Mouse (Mus musculus) lung, postnatal 0 days (tissue): Measurements from ENCODE around the gene Irf4. TPM values are rescaled to one million over a fixed set of nuclear protein-coding genes. Genes with fewer than 3 reads are reported as not detected.

ENCODE experiments used
- ATAC-seq: fragments of 200-750 bp; cut with Nextera tagmentation; 2 replicates; pipeline ENCODE4 v1.8.0; 2017; ENCODE audit warnings: moderate library complexity
- DNase-seq: peaks from one replicate; pipeline ENCODE4 v3.0.0-alpha.2; 2016; ENCODE audit warnings: low spot score
- H3K27ac ChIP-seq: fragments of 300-500 bp; sonication (generic); 2 replicates; pipeline ENCODE4 v1.5.1; 2014; ENCODE audit warnings: antibody characterized with exemption, mild to moderate bottlenecking, low read length, mixed read lengths
- H3K27me3 ChIP-seq: fragments of 300-500 bp; sonication (generic); replicated peaks from 2 replicates; pipeline ENCODE4 v1.6.1; 2014; ENCODE audit warnings: low read length, mixed read lengths; ENCODE audit not compliant: insufficient read depth
- H3K36me3 ChIP-seq: fragments of 300-500 bp; sonication (generic); 2 replicates; pipeline ENCODE4 v1.6.1; 2014; ENCODE audit warnings: low read length, mixed read lengths; ENCODE audit not compliant: insufficient read depth
- H3K4me1 ChIP-seq: fragments of 300-500 bp; sonication (generic); 2 replicates; pipeline ENCODE4 v1.6.1; 2014; ENCODE audit warnings: antibody characterized with exemption, low read depth, low read length, mixed read lengths; ENCODE audit not compliant: insufficient read depth
- H3K4me2 ChIP-seq: fragments of 300-500 bp; sonication (generic); replicated peaks from 2 replicates; pipeline ENCODE4 v1.6.1; 2014; ENCODE audit warnings: low read depth, mild to moderate bottlenecking, low read length, moderate library complexity, mixed read lengths
- H3K4me3 ChIP-seq: fragments of 300-500 bp; sonication (generic); 2 replicates; pipeline ENCODE4 v1.5.1; 2014; ENCODE audit warnings: low read depth, low read length
- H3K9ac ChIP-seq: fragments of 300-500 bp; sonication (generic); replicated peaks from 2 replicates; pipeline ENCODE4 v1.6.1; 2014; ENCODE audit warnings: low read depth, mild to moderate bottlenecking
- H3K9me3 ChIP-seq: fragments of 300-500 bp; sonication (generic); 2 replicates; pipeline ENCODE4 v1.6.1; 2016; ENCODE audit warnings: low read length, mixed read lengths
- CTCF ChIP-seq: IDR thresholded peaks from 2 replicates; pipeline ENCODE4 v1.5.1; 2016; ENCODE audit warnings: antibody characterized with exemption, mild to moderate bottlenecking
- EP300 ChIP-seq: IDR thresholded peaks from 2 replicates; pipeline ENCODE4 v1.6.1; 2016; ENCODE audit warnings: antibody characterized with exemption, mild to moderate bottlenecking, control low read depth
- WGBS: fragments of 180-500 bp; shearing (Covaris S2); extraction: QIAGEN DNeasy Blood & Tissue Kit; methylation state at CpG from one replicate; pipeline ENCODE4 v1.1.7; 2014; 5-methylcytosine and 5-hydroxymethylcytosine counted together
- polyA plus RNA-seq: library from polyadenylated mRNA; unstranded; fragments of >200 nt; fragmentation: Nextera tagmentation; extraction: Ambion mirVana; gene quantifications from 2 replicates; pipeline ENCODE4 v1.2.1, GENCODE M21; 2015

Gene Irf4
- polyA plus RNA-seq, 1 experiment from 2014 or later, result 0.21 TPM

GRCm38 (mm10) chr13:30781905-30782304, 32.9 kb downstream of the Irf4 start:
- H3K9ac ChIP-seq, result no peak overlapping the region
- no peaks in the 10 kb centered on the region for H3K36me3 ChIP-seq
- H3K4me2 ChIP-seq, result no peak overlapping the region
- peak; percentile 26 for DNase-seq
- no peak overlapping the region for H3K4me3 ChIP-seq
- TF ChIP-seq CTCF (no peak), EP300 (no peak)
- ATAC-seq, result peak; percentile 64
- 23% methylated on average over 2 of the region's 2 CpGs for WGBS
- no peak overlapping the region for H3K27ac ChIP-seq
- H3K4me1 ChIP-seq, result no peaks in the 10 kb centered on the region
- H3K27me3 ChIP-seq, result no peaks in the 10 kb centered on the region
- H3K9me3 ChIP-seq, result no peaks in the 10 kb centered on the region

GRCm38 (mm10) chr13:30782419-30782818, 33.4 kb downstream of the Irf4 start:
- ATAC-seq, result peak; percentile 11; the same call in 1 of the 2 replicates
- Histone ChIP-seq H3K27me3 (no peaks in the 10 kb centered on the region), H3K4me3 (no peak overlapping the region), H3K9ac (no peak overlapping the region), H3K4me2 (no peak overlapping the region), H3K4me1 (no peaks in the 10 kb centered on the region), H3K27ac (no peak overlapping the region), H3K36me3 (no peaks in the 10 kb centered on the region), H3K9me3 (no peaks in the 10 kb centered on the region)
- DNase-seq, result no peak
- 51% methylated on average over 8 of the region's 8 CpGs for WGBS
- no peak for TF ChIP-seq EP300
- TF ChIP-seq CTCF, result no peak

GRCm38 (mm10) chr13:30785423-30786040, 36.5 kb downstream of the Irf4 start:
- TF ChIP-seq EP300, result no peak
- no peak for TF ChIP-seq CTCF
- WGBS, result 68% methylated on average over 4 of the region's 4 CpGs
- H3K9ac ChIP-seq, result no peak overlapping the region
- no peaks in the 10 kb centered on the region for H3K36me3 ChIP-seq
- H3K4me1 ChIP-seq, result no peaks in the 10 kb centered on the region
- no peak overlapping the region for H3K4me2 ChIP-seq
- peak; percentile 30 for DNase-seq
- peak; percentile 43; the same call in 1 of the 2 replicates for ATAC-seq
- H3K4me3 ChIP-seq, result no peak overlapping the region
- no peaks in the 10 kb centered on the region for H3K9me3 ChIP-seq
- no peak overlapping the region for H3K27ac ChIP-seq
- no peaks in the 10 kb centered on the region for H3K27me3 ChIP-seq

- no peaks in the 10 kb centered on the region for H3K27me3 ChIP-seq
- peak; percentile 18 for DNase-seq
- no peak overlapping the region for H3K27ac ChIP-seq
- no peak overlapping the region for H3K4me3 ChIP-seq
- no peaks in the 10 kb centered on the region for H3K9me3 ChIP-seq
- H3K9ac ChIP-seq, result no peak overlapping the region
- peak; percentile 42 for ATAC-seq
- H3K4me1 ChIP-seq, result no peaks in the 10 kb centered on the region
- no peak overlapping the region for H3K4me2 ChIP-seq
- H3K36me3 ChIP-seq, result no peaks in the 10 kb centered on the region
- TF ChIP-seq EP300 (no peak), CTCF (no peak)
- WGBS, result 65% methylated on average over 5 of the region's 5 CpGs
Measured at GRCm38 (mm10) chr13:30786235-30787035, 37.4 kb downstream of the Irf4 start.

- Histone ChIP-seq H3K4me1 (no peaks in the 10 kb centered on the region), H3K9ac (no peak overlapping the region), H3K4me2 (no peak overlapping the region), H3K36me3 (no peaks in the 10 kb centered on the region), H3K9me3 (no peaks in the 10 kb centered on the region), H3K4me3 (no peak overlapping the region), H3K27me3 (no peaks in the 10 kb centered on the region), H3K27ac (no peak overlapping the region)
- no peak for ATAC-seq
- no peak for TF ChIP-seq EP300
- no peak for TF ChIP-seq CTCF
- whole genome bisulfite sequencing, result 78% methylated on average over 2 of the region's 2 CpGs
- no peak for DNase-seq
Measured at GRCm38 (mm10) chr13:30787036-30787320, 38.0 kb downstream of the Irf4 start.

- ATAC-seq (no peak), DNase-seq (no peak)
- TF ChIP-seq EP300 (no peak), CTCF (no peak)
- Histone ChIP-seq H3K4me3 (no peak overlapping the region), H3K4me1 (no peaks in the 10 kb centered on the region), H3K9ac (no peak overlapping the region), H3K27me3 (no peaks in the 10 kb centered on the region), H3K4me2 (no peak overlapping the region), H3K9me3 (no peaks in the 10 kb centered on the region), H3K36me3 (no peaks in the 10 kb centered on the region), H3K27ac (no peak overlapping the region)
- 92% methylated on average over 2 of the region's 2 CpGs for WGBS
Measured at GRCm38 (mm10) chr13:30787556-30787955, 38.5 kb downstream of the Irf4 start.
